Mouse (Mus musculus): ENCODE results near the gene Tas2r109. TPM values are rescaled to one million over a fixed set of nuclear protein-coding genes. Genes with fewer than 3 reads are reported as not detected.

Tas2r109 gene
- not detected for polyA plus RNA-seq (2017; shearing (Covaris generic))

DNA sequence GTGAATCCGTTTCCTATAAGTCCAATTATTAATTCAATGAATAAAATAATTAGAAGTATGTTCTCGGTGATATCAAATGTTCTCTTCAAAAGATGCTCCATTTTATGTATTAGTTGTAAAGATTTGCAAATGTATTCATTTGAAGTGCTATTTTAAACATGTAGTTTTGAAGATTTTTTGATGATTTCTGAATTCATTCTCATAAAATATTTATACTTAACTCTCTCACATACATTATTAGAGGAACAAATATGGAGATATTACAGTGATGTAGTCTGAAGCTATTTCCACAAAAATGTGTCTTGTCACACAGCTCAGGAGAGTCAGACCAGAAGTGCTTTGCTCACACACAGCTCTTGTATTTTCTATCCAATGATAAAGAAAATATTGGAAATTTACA lies at the start of gene Tas2r109:
Gene Tas2r109, minus strand, starts transcription at position 101 of the 400 bp plus-strand sequence.

DNA sequence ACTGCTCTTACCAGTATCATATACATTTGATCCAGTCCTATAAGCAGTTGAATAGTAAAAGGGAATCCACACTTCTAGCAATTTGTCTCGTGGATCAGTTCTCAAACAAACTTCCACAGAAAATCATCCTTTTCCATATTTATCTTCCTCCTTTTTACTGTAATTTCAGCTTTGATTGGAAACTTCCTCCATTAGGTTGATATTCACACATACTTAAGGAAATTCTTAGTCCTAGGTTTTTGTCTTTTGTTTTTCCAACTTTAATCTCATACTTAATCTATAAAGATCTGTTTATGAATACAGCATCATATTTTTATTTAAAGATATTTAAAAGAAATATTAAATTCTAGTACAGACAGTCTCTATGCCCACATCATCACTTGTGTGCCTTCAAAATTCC lies 22.9 kb downstream of the Tas2r109 start, which contains the start of gene Tas2r131:
Gene Tas2r131, minus strand, starts transcription at position 101 of the 400 bp plus-strand sequence.

DNA sequence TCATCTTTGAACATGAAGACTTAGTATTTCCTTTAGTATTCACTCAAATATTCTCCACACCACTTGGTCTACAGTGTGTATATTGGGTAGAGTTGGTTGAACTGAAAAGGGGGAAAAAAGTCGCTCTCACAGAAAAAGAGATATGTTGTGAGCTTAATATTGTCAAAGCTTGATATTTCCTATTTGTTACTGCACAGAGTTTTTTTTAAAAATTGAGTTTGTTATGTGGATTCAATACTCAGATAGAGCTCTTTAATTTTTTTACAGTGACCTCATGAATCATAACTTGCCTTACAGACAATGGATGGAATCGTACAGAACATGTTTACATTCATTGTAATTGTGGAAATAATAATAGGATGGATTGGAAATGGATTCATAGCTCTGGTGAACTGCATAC lies 30.0 kb downstream of the Tas2r109 start, which contains the start of gene Tas2r129:
Gene Tas2r129, plus strand, starts transcription at position 301 of the 400 bp plus-strand sequence.

Other genes with a start within 250 kb of the Tas2r109 start
- gene Tas2r115, start 242.9 kb downstream of the Tas2r109 start, polyA plus RNA-seq (2017; shearing (Covaris generic)) = not detected
- gene Tas2r124, start 226.2 kb downstream of the Tas2r109 start, polyA plus RNA-seq (2017; shearing (Covaris generic)) = not detected
- gene Tas2r102, start 218.8 kb downstream of the Tas2r109 start, polyA plus RNA-seq (2017; shearing (Covaris generic)) = not detected
- not detected for gene Tas2r136, start 202.8 kb downstream of the Tas2r109 start, polyA plus RNA-seq (2017; shearing (Covaris generic))
- gene Tas2r117, start 178.1 kb downstream of the Tas2r109 start, polyA plus RNA-seq (2017; shearing (Covaris generic)) = not detected
- gene Tas2r123, start 133.8 kb downstream of the Tas2r109 start, polyA plus RNA-seq (2017; shearing (Covaris generic)) = not detected
- gene Tas2r116, start 125.5 kb downstream of the Tas2r109 start, polyA plus RNA-seq (2017; shearing (Covaris generic)) = not detected
- not detected for gene Tas2r110, start 113.0 kb downstream of the Tas2r109 start, polyA plus RNA-seq (2017; shearing (Covaris generic))
- not detected for gene Tas2r113, start 88.0 kb downstream of the Tas2r109 start, polyA plus RNA-seq (2017; shearing (Covaris generic))
- gene Tas2r125, start 71.3 kb downstream of the Tas2r109 start, polyA plus RNA-seq (2017; shearing (Covaris generic)) = not detected
- gene Tas2r129, start 29.9 kb downstream of the Tas2r109 start, polyA plus RNA-seq (2017; shearing (Covaris generic)) = under 1 TPM in 1 of 2 experiments, not detected in 1; 0.31 TPM
- not detected for gene Tas2r131, start 23.0 kb downstream of the Tas2r109 start, polyA plus RNA-seq (2017; shearing (Covaris generic))
- gene Tas2r103, start 56.1 kb upstream of the Tas2r109 start, polyA plus RNA-seq (2017; shearing (Covaris generic)) = not detected
- not detected for gene Tas2r140, start 74.9 kb upstream of the Tas2r109 start, polyA plus RNA-seq (2017; shearing (Covaris generic))
- 10 to 100 TPM; 13.1 to 14.9 TPM for gene Smim10l1, start 123.9 kb upstream of the Tas2r109 start, polyA plus RNA-seq (2017; shearing (Covaris generic))

Measured in activated CD4-positive, CD25-positive, alpha-beta regulatory T cell (primary cell).